Mouse (Mus musculus) hindbrain, embryonic 11.5 days (tissue): ENCODE measurements around the gene Tomt. TPM values are rescaled to one million over a fixed set of nuclear protein-coding genes. Genes with fewer than 3 reads are reported as not detected.
"Not testable (repeated sequence)": the region's sequence is repeated elsewhere in the genome, so short reads cannot be mapped to it uniquely, and the experiment has no call there.

Experiments
- ATAC-seq: fragments of 200-750 bp; cut with Nextera tagmentation; 2 replicates; pipeline ENCODE4 v1.8.0; 2017; ENCODE audit warnings: mild to moderate bottlenecking, moderate TSS enrichment, moderate library complexity; ENCODE audit not compliant: low FRiP score
- DNase-seq: peaks from one replicate; pipeline ENCODE4 v3.0.0-alpha.2; 2015; ENCODE audit warnings: low spot score
- H3K27ac ChIP-seq: fragments of 300-500 bp; sonication (generic); 2 replicates; pipeline ENCODE4 v1.5.1; 2014; ENCODE audit warnings: mild to moderate bottlenecking, low read depth, low read length
- H3K27me3 ChIP-seq: fragments of 300-500 bp; sonication (generic); 2 replicates; pipeline ENCODE4 v1.6.1; 2014; ENCODE audit warnings: mild to moderate bottlenecking, low read length, moderate library complexity, mixed read lengths; ENCODE audit not compliant: control insufficient read depth, insufficient read depth
- H3K36me3 ChIP-seq: fragments of 300-500 bp; sonication (generic); 2 replicates; pipeline ENCODE4 v1.6.1; 2014; ENCODE audit warnings: mild to moderate bottlenecking, low read length, moderate library complexity, mixed read lengths; ENCODE audit not compliant: control insufficient read depth, insufficient read depth
- H3K4me1 ChIP-seq: fragments of 300-500 bp; sonication (generic); replicated peaks from 2 replicates; pipeline ENCODE4 v1.6.1; 2014; ENCODE audit warnings: low read length, mixed read lengths; ENCODE audit not compliant: control insufficient read depth, insufficient read depth
- H3K4me2 ChIP-seq: fragments of 300-500 bp; sonication (generic); replicated peaks from 2 replicates; pipeline ENCODE4 v1.6.1; 2014; ENCODE audit warnings: mild to moderate bottlenecking, low read depth, low read length
- H3K4me3 ChIP-seq: fragments of 300-500 bp; sonication (generic); 2 replicates; pipeline ENCODE4 v1.5.1; 2014; ENCODE audit warnings: low read depth, low read length
- H3K9ac ChIP-seq: fragments of 300-500 bp; sonication (generic); 2 replicates; pipeline ENCODE4 v1.6.1; 2014; ENCODE audit warnings: low read depth, low read length
- H3K9me3 ChIP-seq: fragments of 300-500 bp; sonication (generic); 2 replicates; pipeline ENCODE4 v1.6.1; 2016; ENCODE audit warnings: low read length; ENCODE audit not compliant: control insufficient read depth
- WGBS: fragments of 180-500 bp; shearing (Covaris S2); extraction: QIAGEN DNeasy Blood & Tissue Kit; methylation state at CpG from one replicate; pipeline ENCODE4 v1.1.7; 2014; 5-methylcytosine and 5-hydroxymethylcytosine counted together
- polyA plus RNA-seq: library from polyadenylated mRNA; unstranded; fragments of >200 nt; fragmentation: Nextera tagmentation; extraction: Ambion mirVana; gene quantifications from 2 replicates; pipeline ENCODE4 v1.2.1, GENCODE M21; 2014

Gene Tomt
- polyA plus RNA-seq, 1 experiment from 2014 or later: 0.48 TPM

GRCm38 (mm10) chr7:101937569-101937968 lies 31.4 kb upstream of the Tomt start:
- 92% methylated on average over 4 of the region's 4 CpGs for WGBS
- Histone ChIP-seq H3K4me2 (no peak overlapping the region), H3K9me3 (no peaks in the 10 kb centered on the region), H3K27ac (no peak overlapping the region), H3K27me3 (no peaks in the 10 kb centered on the region), H3K4me1 (no peaks in the 10 kb centered on the region), H3K36me3 (no peaks in the 10 kb centered on the region), H3K9ac (no peak overlapping the region), H3K4me3 (no peak overlapping the region)
- ATAC-seq (no peak), DNase-seq (no peak)

DNA sequence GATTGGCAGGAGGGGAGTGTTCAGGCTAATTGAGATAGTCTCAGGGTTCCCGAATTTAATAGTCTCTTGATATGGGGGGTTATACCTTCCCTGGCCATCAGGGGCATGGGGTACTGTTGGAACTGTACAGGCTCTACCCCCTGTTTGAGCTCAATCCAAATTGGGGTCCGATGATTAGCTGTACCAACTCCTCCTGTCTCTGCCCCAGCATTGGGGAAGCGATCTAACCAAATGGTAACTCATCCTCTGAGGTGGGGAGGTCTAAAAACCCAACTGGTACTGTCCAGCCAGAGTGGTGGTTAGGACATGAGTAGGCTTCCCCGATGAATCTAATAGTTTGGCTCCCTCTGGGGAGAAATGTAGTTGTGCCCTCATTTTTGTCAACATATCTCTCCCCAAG lies 30.8 kb upstream of the Tomt start:
- WGBS: 96% methylated on average over 4 of the region's 4 CpGs
- ATAC-seq: no peak

GRCm38 (mm10) chr7:101935957-101936356 lies 29.8 kb upstream of the Tomt start:
- Histone ChIP-seq H3K4me1 (no peaks in the 10 kb centered on the region), H3K4me3 (no peak overlapping the region), H3K36me3 (no peaks in the 10 kb centered on the region), H3K9ac (no peak overlapping the region), H3K27me3 (no peaks in the 10 kb centered on the region), H3K27ac (no peak overlapping the region), H3K9me3 (no peaks in the 10 kb centered on the region), H3K4me2 (no peak overlapping the region)
- DNase-seq (no peak), ATAC-seq (no peak)
- WGBS: 96% methylated on average over 4 of the region's 4 CpGs

More for the DNA sequence above, 30.8 kb upstream of the Tomt start:
- Histone ChIP-seq H3K27ac (no peak overlapping the region), H3K9me3 (no peaks in the 10 kb centered on the region), H3K4me2 (no peak overlapping the region), H3K4me3 (no peak overlapping the region), H3K4me1 (no peaks in the 10 kb centered on the region), H3K27me3 (no peaks in the 10 kb centered on the region), H3K36me3 (no peaks in the 10 kb centered on the region), H3K9ac (no peak overlapping the region)
- DNase-seq: no peak

- no peaks in the 10 kb centered on the region for H3K9me3 ChIP-seq
- peak within 1 kb of the TSS; percentile 87 for H3K9ac ChIP-seq
- H3K4me1 ChIP-seq: no peaks in the 10 kb centered on the region
- ATAC-seq (peak; percentile 99), DNase-seq (peak; percentile 96)
- H3K36me3 ChIP-seq: no peaks in the 10 kb centered on the region
- peak within 1 kb of the TSS; percentile 70 for H3K27ac ChIP-seq
- 0% methylated on average over 40 of the region's 40 CpGs for WGBS
- peak within 1 kb of the TSS; percentile 73 for H3K4me2 ChIP-seq
- no peaks in the 10 kb centered on the region for H3K27me3 ChIP-seq
- peak within 1 kb of the TSS; percentile 92 for H3K4me3 ChIP-seq
These were observed 27.6 kb upstream of the Tomt start, which contains the start of the genes Lrrc51 and Numa1 for GRCm38 (mm10) chr7:101933751-101934240. Lrrc51 (minus strand) TSS chr7:101933895. Numa1 (plus strand) TSS chr7:101934111.

GRCm38 (mm10) chr7:101933300-101933699 lies 27.1 kb upstream of the Tomt start:
- Histone ChIP-seq H3K4me3 (peak overlapping the region; percentile 92), H3K4me1 (no peaks in the 10 kb centered on the region), H3K9ac (peak overlapping the region; percentile 53), H3K9me3 (no peaks in the 10 kb centered on the region), H3K36me3 (no peaks in the 10 kb centered on the region), H3K4me2 (peak overlapping the region; percentile 48), H3K27ac (no peak overlapping the region), H3K27me3 (no peaks in the 10 kb centered on the region)
- ATAC-seq (peak; percentile 61), DNase-seq (no peak)
- 8% methylated on average over 15 of the region's 15 CpGs for WGBS

- no peaks in the 10 kb centered on the region for H3K36me3 ChIP-seq
- H3K4me1 ChIP-seq: no peaks in the 10 kb centered on the region
- H3K4me3 ChIP-seq: no peak overlapping the region
- H3K27ac ChIP-seq: no peak overlapping the region
- no peak overlapping the region for H3K4me2 ChIP-seq
- 92% methylated on average over 1 of the region's 1 CpGs for WGBS
- H3K9me3 ChIP-seq: no peaks in the 10 kb centered on the region
- ATAC-seq (no peak), DNase-seq (no peak)
- H3K9ac ChIP-seq: no peak overlapping the region
- H3K27me3 ChIP-seq: no peaks in the 10 kb centered on the region
These were observed 26.4 kb upstream of the Tomt start for GRCm38 (mm10) chr7:101932551-101932950.

DNA sequence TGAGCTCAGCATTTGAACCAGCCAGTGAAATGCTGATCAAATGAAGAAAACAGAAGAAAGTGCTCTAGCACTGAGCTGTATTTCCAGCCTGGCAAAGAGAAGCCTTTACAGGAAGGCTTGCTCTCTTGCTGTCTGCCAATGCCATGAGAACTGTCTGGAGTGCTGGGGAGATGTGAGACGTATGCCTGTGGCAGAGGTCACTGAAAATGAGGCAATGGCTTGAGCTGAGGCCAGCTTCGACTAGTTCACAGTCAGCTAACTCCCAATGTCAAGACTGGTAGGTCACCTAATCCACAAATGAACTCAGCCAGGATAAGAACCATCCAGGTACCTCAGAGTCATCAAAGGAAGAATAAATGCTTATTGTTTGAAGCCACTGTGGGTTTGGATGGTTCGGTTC lies 21.9 kb upstream of the Tomt start:
- Histone ChIP-seq H3K9ac (no peak overlapping the region), H3K36me3 (no peaks in the 10 kb centered on the region), H3K4me1 (no peaks in the 10 kb centered on the region), H3K4me2 (no peak overlapping the region), H3K27me3 (no peaks in the 10 kb centered on the region), H3K27ac (no peak overlapping the region), H3K4me3 (no peak overlapping the region), H3K9me3 (no peaks in the 10 kb centered on the region)
- 90% methylated on average over 3 of the region's 3 CpGs for WGBS
- DNase-seq (no peak), ATAC-seq (no peak)

- not testable (repeated sequence) for DNase-seq, H3K27me3 ChIP-seq, H3K4me1 ChIP-seq, H3K4me2 ChIP-seq, H3K4me3 ChIP-seq, H3K36me3 ChIP-seq, H3K9me3 ChIP-seq, H3K9ac ChIP-seq, ATAC-seq, H3K27ac ChIP-seq
These were observed 19.7 kb upstream of the Tomt start for GRCm38 (mm10) chr7:101925892-101926291.

DNA sequence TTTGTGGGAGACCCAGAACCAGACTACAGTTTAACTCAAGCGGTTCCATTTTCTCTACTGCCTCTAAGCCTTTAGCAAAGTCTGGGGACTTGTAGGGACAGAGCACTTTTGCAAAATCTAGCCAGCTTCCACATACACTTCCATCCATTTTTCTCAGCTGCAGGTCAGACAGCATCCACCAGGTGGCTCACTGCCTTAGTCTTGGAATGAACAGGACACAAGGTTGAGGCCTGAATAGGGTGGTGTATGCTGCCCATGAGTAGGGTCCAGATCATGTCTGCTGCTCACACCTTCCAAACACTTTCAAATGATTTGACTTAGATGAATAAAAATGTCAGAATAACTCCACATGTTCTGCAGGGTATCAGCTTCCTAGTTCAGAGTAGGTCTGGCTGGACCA lies 11.9 kb upstream of the Tomt start:
- Histone ChIP-seq H3K36me3 (peaks cover 2% of the 10 kb centered on the region; the same call in 1 of the 2 replicates), H3K9ac (no peak overlapping the region), H3K9me3 (no peaks in the 10 kb centered on the region), H3K4me1 (no peaks in the 10 kb centered on the region), H3K4me3 (no peak overlapping the region), H3K27me3 (no peaks in the 10 kb centered on the region), H3K4me2 (no peak overlapping the region), H3K27ac (no peak overlapping the region)
- DNase-seq (peak; percentile 83), ATAC-seq (peak; percentile 56; the same call in 1 of the 2 replicates)
- WGBS: 21% methylated on average over 1 of the region's 1 CpGs
